Mouse (Mus musculus): ENCODE data around the gene Adcy9. TPM values are rescaled to one million over a fixed set of nuclear protein-coding genes. Genes with fewer than 3 reads are reported as not detected.

The Adcy9 gene
- polyA plus RNA-seq (2014; fragmentation: Illumina TruSeq; extraction: RNeasy Lipid Tissue Mini Kit (QIAGEN cat#74804); ENCODE audit: low read depth, low replicate concordance) = 1.7 TPM

DNA sequence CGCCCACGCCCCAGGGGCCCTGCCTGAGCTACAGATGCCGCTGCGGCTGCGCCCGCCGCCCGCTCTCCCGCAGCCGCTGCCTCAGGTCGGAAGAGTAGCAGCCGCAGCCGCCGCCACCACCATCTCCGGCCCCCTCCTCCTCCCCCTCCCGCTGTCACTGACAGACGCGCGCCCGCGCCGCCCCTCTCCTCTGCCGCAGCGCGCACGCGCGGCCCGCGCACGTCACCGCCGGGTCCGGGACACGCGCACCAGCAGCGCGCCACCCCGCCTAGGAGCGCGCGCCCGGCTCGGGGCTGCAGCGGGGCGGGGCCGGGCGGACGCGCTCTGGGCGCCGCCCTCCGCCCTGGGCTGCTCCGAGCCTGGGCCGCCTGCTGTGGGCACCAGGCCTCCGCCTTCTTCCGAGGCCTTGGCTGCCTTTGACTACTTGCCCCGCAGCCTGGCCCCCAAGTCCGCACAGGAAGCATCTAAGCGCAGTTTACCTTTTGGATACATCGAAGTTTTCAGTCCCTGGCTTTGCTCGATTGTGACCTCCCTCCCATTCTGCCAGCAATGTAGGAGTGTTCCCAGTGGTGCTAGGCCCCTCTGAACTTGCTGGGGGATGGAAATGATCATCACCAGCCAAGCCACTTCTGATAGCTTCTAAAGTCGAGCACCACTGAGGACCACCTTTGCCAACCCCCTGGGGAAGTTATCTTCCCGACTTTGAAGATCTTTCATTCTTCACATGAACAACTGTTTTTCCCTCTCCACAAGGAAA is at the start of gene Adcy9:
Gene Adcy9 (minus strand): TSS at position 201 of the 757 bp plus-strand sequence.

Other genes with a start within 250 kb of the Adcy9 start
- gene Crebbp, start 206.5 kb downstream of the Adcy9 start, polyA plus RNA-seq (2014; fragmentation: Illumina TruSeq; extraction: RNeasy Lipid Tissue Mini Kit (QIAGEN cat#74804); ENCODE audit: low read depth, low replicate concordance) = 11.3 TPM
- gene Srl, start 121.3 kb upstream of the Adcy9 start, polyA plus RNA-seq (2014; fragmentation: Illumina TruSeq; extraction: RNeasy Lipid Tissue Mini Kit (QIAGEN cat#74804); ENCODE audit: low read depth, low replicate concordance) = 4.9 TPM
- gene Tfap4, start 139.4 kb upstream of the Adcy9 start, polyA plus RNA-seq (2014; fragmentation: Illumina TruSeq; extraction: RNeasy Lipid Tissue Mini Kit (QIAGEN cat#74804); ENCODE audit: low read depth, low replicate concordance) = 0.93 TPM
- 11.6 TPM for gene Glis2, start 174.2 kb upstream of the Adcy9 start, polyA plus RNA-seq (2014; fragmentation: Illumina TruSeq; extraction: RNeasy Lipid Tissue Mini Kit (QIAGEN cat#74804); ENCODE audit: low read depth, low replicate concordance)
- 21.6 TPM for gene Pam16, start 204.5 kb upstream of the Adcy9 start, polyA plus RNA-seq (2014; fragmentation: Illumina TruSeq; extraction: RNeasy Lipid Tissue Mini Kit (QIAGEN cat#74804); ENCODE audit: low read depth, low replicate concordance)
- 2.0 TPM for gene Vasn, start 219.4 kb upstream of the Adcy9 start, polyA plus RNA-seq (2014; fragmentation: Illumina TruSeq; extraction: RNeasy Lipid Tissue Mini Kit (QIAGEN cat#74804); ENCODE audit: low read depth, low replicate concordance)
- 57.5 TPM for gene Dnaja3, start 219.5 kb upstream of the Adcy9 start, polyA plus RNA-seq (2014; fragmentation: Illumina TruSeq; extraction: RNeasy Lipid Tissue Mini Kit (QIAGEN cat#74804); ENCODE audit: low read depth, low replicate concordance)

All from kidney, adult 10 weeks (tissue).